Mouse (Mus musculus): ENCODE measurements around the gene Prim1. TPM values are rescaled to one million over a fixed set of nuclear protein-coding genes. Genes with fewer than 3 reads are reported as not detected.
"Not testable (repeated sequence)": the region's sequence is repeated elsewhere in the genome, so short reads cannot be mapped to it uniquely, and the experiment has no call there.

The Prim1 gene
- polyA plus RNA-seq, 1 experiment from 2014 or later = 87.0 TPM

DNA sequence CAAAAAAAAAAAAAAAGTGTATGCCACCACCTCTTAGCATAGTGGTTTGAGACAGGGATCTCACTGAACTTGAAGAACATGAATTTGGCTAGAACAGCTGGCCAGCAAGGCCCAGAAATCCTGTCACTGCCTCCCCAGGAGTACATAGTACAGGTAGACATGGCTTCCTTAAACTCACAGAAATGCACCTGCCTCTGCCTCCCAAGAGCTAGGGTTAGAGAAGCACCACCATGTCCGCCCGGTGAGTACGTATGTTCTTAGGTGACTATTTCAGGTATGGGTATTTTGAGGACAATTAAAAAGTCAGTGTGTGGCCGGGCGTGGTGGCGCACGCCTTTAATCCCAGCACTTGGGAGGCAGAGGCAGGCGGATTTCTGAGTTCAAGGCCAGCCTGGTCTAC is 38.0 kb downstream of the Prim1 start:
- H3K9me3 ChIP-seq (replicated peaks) = no peaks in the 10 kb centered on the region
- H3K4me1 ChIP-seq (replicated peaks) = peaks cover 5% of the 10 kb centered on the region
- peaks cover 36% of the 10 kb centered on the region for H3K36me3 ChIP-seq
- H3K27ac ChIP-seq = no peak overlapping the region
- no peak overlapping the region for H3K9ac ChIP-seq
- ATAC-seq (ENCODE audit: low read depth) (no peak), DNase-seq (no peak)
- H3K4me3 ChIP-seq (replicated peaks) = no peak overlapping the region
- no peaks in the 10 kb centered on the region for H3K27me3 ChIP-seq
- no peak overlapping the region for H3K4me2 ChIP-seq
- WGBS (ENCODE audit: insufficient replicate concordance) = 87% methylated on average over 8 of the region's 8 CpGs

DNA sequence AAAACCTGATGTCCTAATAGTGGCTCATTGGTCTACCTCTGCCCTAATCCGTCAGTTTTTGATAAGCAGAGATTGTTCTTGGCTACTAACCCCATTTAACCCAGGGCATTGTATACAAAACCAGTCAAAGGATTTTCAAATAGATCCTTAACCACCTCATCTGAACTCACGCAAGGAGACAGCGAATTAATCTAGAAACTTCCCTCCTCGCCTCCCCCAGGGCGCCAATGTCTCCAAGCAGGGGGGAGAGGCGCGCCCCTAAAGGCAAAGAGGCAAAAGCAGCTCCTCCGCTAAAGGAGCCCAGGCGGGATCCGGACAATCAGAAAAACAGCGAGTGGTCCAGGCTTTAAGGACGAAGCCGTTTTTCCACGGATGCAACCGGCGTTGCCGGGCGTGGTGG is 43.2 kb downstream of the Prim1 start:
- Histone ChIP-seq H3K36me3 (no peaks in the 10 kb centered on the region), H3K9ac (peak overlapping the region; percentile 91), H3K4me2 (peak overlapping the region; percentile 96), H3K4me1 (replicated peaks) (peaks cover 40% of the 10 kb centered on the region), H3K27me3 (no peaks in the 10 kb centered on the region), H3K27ac (peak overlapping the region; percentile 97), H3K9me3 (replicated peaks) (no peaks in the 10 kb centered on the region), H3K4me3 (replicated peaks) (peak overlapping the region; percentile 78)
- DNase-seq = no peak
- under 1% methylated on average over 18 of the region's 18 CpGs for WGBS (ENCODE audit: insufficient replicate concordance)
- ATAC-seq (ENCODE audit: low read depth) = no peak

DNA sequence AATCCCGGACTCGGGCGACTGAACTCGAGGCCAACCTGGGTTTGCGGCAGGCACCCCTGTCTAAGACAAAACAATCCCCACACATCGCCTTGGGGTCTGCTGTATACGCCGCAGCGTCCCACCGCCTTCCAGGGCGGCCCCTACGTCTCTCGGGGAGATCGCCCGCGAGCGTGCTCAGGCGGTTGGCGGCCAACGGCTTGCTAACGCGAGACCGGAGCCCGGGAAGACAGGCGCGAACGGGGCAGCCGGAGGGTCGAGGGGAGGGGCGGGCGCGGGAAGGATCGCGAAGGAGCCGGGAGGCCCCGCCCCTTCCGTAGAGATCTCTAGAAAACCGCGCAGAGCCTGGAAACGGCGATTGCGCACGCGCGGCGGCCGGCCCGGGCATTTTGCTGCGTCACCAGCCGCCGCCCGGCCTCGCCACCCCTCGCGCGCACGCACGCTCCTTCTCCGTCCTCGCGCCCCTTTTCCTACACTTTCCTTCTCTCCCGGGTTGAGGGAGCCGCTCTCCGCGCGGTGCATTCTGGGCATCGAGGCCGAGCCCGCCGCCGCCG is 43.7 kb downstream of the Prim1 start, which contains the start of gene Ptges3:
Gene Ptges3, plus strand, starts transcription at position 354 of the 551 bp plus-strand sequence.
- H3K4me3 ChIP-seq (replicated peaks) = peak within 1 kb of the TSS; percentile 78
- no peaks in the 10 kb centered on the region for H3K9me3 ChIP-seq (replicated peaks)
- peaks cover 3% of the 10 kb centered on the region for H3K36me3 ChIP-seq
- peak within 1 kb of the TSS; percentile 97 for H3K27ac ChIP-seq
- ATAC-seq (ENCODE audit: low read depth) (peak; percentile 89), DNase-seq (peak; percentile 94)
- WGBS (ENCODE audit: insufficient replicate concordance) = 1% methylated on average over 58 of the region's 72 CpGs
- H3K9ac ChIP-seq = peak within 1 kb of the TSS; percentile 91
- H3K4me1 ChIP-seq (replicated peaks) = peaks cover 44% of the 10 kb centered on the region
- no peaks in the 10 kb centered on the region for H3K27me3 ChIP-seq
- H3K4me2 ChIP-seq = peak within 1 kb of the TSS; percentile 96

DNA sequence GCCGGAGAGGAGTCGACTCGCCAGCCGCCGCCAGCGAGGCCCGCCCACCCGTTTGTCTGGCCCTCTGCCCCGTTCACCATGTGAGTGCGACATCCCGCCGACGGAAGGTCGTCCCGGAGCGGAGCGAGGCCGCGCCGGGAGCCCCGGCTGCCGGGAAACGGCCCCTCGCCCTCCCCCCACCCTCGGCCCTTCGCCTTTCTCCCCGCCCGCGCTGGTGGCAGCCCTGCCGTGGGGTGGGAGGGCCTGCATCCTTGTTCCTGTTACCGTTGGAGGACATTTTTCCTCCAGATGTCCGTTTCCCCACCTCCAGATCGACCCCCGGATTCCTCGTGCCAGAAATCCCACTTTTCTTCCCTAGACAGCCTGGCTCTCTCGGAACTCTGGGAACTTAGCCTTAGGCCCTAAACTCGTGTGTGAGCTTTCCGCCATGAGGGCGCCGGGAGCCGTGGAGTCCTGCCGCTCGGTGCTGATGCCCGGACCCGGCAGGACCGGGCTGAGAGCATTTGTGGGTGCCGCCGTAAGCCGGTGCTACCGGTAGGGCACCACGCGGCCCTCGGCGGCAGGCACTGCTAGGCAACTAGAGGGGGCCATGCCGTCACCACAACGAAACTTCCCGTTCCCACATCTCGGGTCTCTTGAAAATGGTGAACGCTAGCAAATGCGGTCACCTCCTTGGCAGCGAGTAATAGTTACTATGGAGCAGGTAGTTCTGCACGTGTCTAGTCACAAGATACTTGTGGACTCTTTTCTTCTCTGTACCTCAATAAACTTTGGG is 44.4 kb downstream of the Prim1 start:
- WGBS (ENCODE audit: insufficient replicate concordance) = under 1% methylated on average over 62 of the region's 62 CpGs
- Histone ChIP-seq H3K9me3 (replicated peaks) (no peaks in the 10 kb centered on the region), H3K27ac (peak overlapping the region; percentile 97), H3K27me3 (no peaks in the 10 kb centered on the region), H3K4me3 (replicated peaks) (peak overlapping the region; percentile 78), H3K9ac (peak overlapping the region; percentile 91), H3K36me3 (peaks cover 11% of the 10 kb centered on the region), H3K4me2 (peak overlapping the region; percentile 96), H3K4me1 (replicated peaks) (peaks cover 49% of the 10 kb centered on the region)
- ATAC-seq (ENCODE audit: low read depth) = peak; percentile 45
- DNase-seq = peak; percentile 57

DNA sequence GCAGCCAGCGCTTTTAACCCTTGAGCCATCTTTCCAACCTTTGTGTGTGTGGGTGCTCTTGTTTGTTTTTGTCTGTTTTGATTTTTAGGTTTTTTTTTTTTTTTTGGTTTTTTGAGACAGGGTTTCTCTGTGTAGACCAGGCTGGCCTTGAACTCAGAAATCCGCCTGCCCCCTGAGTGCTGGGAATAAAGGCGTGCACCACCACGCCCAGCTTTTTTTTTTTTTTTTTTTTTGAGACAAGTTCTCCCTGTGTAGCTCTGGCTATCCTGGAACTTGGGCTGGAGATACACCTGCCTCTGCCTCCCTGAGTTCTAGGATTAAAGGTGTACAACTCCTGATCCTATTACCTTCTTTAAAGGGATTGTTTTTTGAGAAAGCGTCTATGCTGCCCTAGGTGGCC is 46.1 kb downstream of the Prim1 start:
- peaks cover 16% of the 10 kb centered on the region for H3K36me3 ChIP-seq
- DNase-seq = no peak
- ATAC-seq (ENCODE audit: low read depth) = no peak
- H3K27me3 ChIP-seq = no peaks in the 10 kb centered on the region
- no peaks in the 10 kb centered on the region for H3K9me3 ChIP-seq (replicated peaks)
- H3K4me2 ChIP-seq = peak overlapping the region; percentile 96
- 46% methylated on average over 5 of the region's 5 CpGs for WGBS (ENCODE audit: insufficient replicate concordance)
- H3K9ac ChIP-seq = peak overlapping the region; percentile 91
- peak overlapping the region; percentile 78 for H3K4me3 ChIP-seq (replicated peaks)
- peak overlapping the region; percentile 97 for H3K27ac ChIP-seq
- H3K4me1 ChIP-seq (replicated peaks) = peaks cover 60% of the 10 kb centered on the region

DNA sequence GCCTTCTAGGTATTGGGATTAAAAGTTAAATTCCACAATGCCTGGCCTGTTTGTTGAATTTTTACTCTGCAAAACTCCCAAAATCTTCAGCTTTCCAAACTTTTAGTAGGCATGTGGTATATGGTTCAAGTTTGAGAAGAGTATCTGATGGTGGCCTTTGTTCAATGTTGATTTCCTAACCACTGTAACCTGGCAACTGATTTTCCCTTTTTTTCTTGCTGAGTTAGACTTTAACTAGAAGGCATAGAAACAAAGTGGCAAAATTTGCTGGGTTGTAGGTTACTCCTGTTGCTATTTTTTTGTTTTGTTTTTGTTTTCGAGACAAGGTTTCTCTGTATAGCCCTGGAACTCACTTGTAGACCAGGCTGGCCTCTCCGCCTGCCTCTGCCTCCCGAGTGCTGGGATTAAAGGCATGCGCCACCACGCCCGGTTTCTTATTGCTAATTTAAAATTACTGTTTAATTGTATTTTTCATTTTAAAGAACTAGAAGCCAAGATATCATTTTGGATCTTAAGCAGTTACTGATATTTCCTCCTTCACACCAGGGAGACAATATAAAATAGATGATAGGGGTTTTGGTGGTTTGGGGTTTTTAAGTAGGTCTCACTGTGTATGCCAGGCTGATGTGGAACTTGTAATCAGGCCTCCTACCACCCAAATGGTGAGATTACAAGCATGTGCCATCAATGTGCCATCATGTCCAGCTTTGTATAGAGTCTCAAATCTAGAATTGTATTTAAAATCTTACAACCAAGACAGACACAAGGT is 47.4 kb downstream of the Prim1 start:
- peak overlapping the region; percentile 96 for H3K4me2 ChIP-seq
- peaks cover 68% of the 10 kb centered on the region for H3K4me1 ChIP-seq (replicated peaks)
- H3K36me3 ChIP-seq = peaks cover 21% of the 10 kb centered on the region
- no peaks in the 10 kb centered on the region for H3K27me3 ChIP-seq
- H3K9me3 ChIP-seq (replicated peaks) = no peaks in the 10 kb centered on the region
- DNase-seq (no peak), ATAC-seq (ENCODE audit: low read depth) (no peak)
- H3K4me3 ChIP-seq (replicated peaks) = peak overlapping the region; percentile 19; the same call in 1 of the 2 replicates
- H3K27ac ChIP-seq = no peak overlapping the region
- H3K9ac ChIP-seq = peak overlapping the region; percentile 27; the same call in 1 of the 2 replicates
- 76% methylated on average over 6 of the region's 6 CpGs for WGBS (ENCODE audit: insufficient replicate concordance)

DNA sequence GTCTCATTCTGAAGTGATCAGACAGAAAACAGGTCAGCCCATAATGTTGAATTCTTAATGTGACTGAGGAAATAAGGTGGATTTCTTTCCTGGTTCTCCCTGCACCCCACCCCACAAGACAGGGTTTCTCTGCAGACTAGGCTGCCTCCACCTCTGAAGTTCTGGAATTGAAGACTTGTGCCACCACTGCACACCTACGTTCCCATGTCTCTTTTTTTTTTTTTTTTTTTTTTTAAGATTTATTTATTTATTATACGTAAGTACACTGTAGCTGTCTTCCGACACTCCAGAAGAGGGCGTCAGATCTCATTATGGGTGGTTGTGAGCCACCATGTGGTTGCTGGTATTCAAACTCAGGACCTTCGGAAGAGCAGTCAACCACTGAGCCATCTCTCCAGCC is 51.1 kb downstream of the Prim1 start:
- Histone ChIP-seq H3K27me3 (no peaks in the 10 kb centered on the region), H3K9ac (no peak overlapping the region), H3K4me1 (replicated peaks) (peaks cover 68% of the 10 kb centered on the region), H3K27ac (no peak overlapping the region), H3K4me3 (replicated peaks) (no peak overlapping the region), H3K9me3 (replicated peaks) (no peaks in the 10 kb centered on the region), H3K36me3 (peaks cover 50% of the 10 kb centered on the region), H3K4me2 (no peak overlapping the region)
- no peak for DNase-seq
- WGBS (ENCODE audit: insufficient replicate concordance) = 77% methylated on average over 5 of the region's 5 CpGs
- no peak for ATAC-seq (ENCODE audit: low read depth)

DNA sequence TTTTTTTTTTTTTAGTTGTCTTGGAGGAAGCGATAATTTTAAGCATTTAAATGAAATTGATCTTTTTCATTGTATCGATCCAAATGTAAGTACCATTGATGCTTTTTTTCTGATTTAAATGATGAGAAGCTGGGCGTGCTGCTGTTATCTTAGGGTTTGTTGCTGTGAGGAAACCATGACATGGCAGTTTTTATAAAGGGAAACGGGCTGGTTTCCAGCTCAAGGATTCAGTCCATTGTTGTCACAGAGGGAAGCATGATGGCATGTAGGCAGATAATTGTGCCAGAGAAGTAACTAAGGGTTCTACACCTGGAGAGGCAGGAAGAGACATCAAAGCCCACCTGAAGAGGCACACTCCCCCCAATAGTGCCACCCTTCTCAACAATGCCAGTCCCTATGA is 54.2 kb downstream of the Prim1 start:
- no peak for ATAC-seq (ENCODE audit: low read depth)
- H3K4me3 ChIP-seq (replicated peaks) = no peak overlapping the region
- peaks cover 72% of the 10 kb centered on the region for H3K36me3 ChIP-seq
- peak overlapping the region; percentile 80 for H3K27ac ChIP-seq
- H3K27me3 ChIP-seq = no peaks in the 10 kb centered on the region
- 57% methylated on average over 4 of the region's 4 CpGs for WGBS (ENCODE audit: insufficient replicate concordance)
- no peak overlapping the region; the same call in 1 of the 2 replicates for H3K9ac ChIP-seq
- no peaks in the 10 kb centered on the region for H3K9me3 ChIP-seq (replicated peaks)
- DNase-seq = no peak
- 0 out of 2 replicates have a peak overlapping the region, but pooled peaks have one; percentile 17 for H3K4me2 ChIP-seq
- peaks cover 38% of the 10 kb centered on the region for H3K4me1 ChIP-seq (replicated peaks)

DNA sequence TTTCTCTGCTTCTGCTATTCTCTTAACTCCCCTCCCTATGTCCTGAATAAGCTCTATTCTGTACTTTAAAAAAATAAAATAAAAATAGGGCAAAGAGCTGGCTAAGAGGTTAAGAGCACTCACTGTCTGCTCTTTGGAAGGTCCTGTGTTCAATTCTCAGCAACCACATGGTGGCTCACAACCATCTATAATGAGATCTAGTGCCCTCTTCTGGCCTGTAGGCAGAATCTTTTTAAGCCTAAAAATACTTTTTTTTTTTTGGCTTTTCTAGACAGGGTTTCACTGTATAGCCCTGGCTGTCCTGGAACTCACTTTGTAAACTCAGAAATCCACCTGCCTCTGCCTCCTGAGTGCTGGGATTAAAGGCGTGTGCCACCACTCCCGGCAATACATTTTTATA is 55.5 kb downstream of the Prim1 start:
- peaks cover 74% of the 10 kb centered on the region for H3K36me3 ChIP-seq

DNA sequence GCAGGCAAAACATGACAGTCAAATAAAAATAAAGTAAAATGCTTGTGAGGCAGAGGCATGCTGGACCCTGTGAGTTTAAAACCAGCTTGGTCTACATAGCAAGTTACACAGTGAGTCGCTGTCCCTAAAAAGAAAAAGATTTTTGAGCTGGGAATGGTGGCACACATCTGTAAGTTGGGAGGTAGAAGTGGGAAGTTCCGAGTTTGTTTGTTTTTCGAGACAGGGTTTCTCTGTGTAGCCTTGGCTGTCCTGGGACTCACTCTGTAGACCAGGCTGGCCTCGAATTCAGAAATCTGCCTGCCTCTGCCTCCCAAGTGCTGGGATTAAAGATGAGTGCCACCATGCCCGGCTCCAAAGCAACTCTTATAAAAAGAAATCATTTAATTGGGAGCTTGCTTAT is 63.3 kb downstream of the Prim1 start:
- H3K4me3 ChIP-seq (replicated peaks); H3K27ac ChIP-seq; ATAC-seq (ENCODE audit: low read depth); H3K4me2 ChIP-seq; H3K9ac ChIP-seq; H3K9me3 ChIP-seq (replicated peaks); H3K27me3 ChIP-seq; DNase-seq: not testable (repeated sequence)
- H3K36me3 ChIP-seq = peaks cover 37% of the 10 kb centered on the region
- H3K4me1 ChIP-seq (replicated peaks) = peaks cover 13% of the 10 kb centered on the region
- 73% methylated on average over 5 of the region's 5 CpGs for WGBS (ENCODE audit: insufficient replicate concordance)

More for the DNA sequence above, 55.5 kb downstream of the Prim1 start:
- not testable (repeated sequence) for H3K9ac ChIP-seq; H3K9me3 ChIP-seq (replicated peaks); ATAC-seq (ENCODE audit: low read depth); H3K4me2 ChIP-seq; DNase-seq; H3K27me3 ChIP-seq; H3K27ac ChIP-seq; H3K4me3 ChIP-seq (replicated peaks)
- 92% methylated on average over 2 of the region's 2 CpGs for WGBS (ENCODE audit: insufficient replicate concordance)
- peaks cover 29% of the 10 kb centered on the region for H3K4me1 ChIP-seq (replicated peaks)

Measured in liver, embryonic 13.5 days (tissue).